Mouse (Mus musculus) liver, adult 2 months (tissue): ENCODE data around the gene Mrps35.

ENCODE experiments used
- CTCF ChIP-seq: fragments of 200-500 bp; IDR thresholded peaks from 2 replicates; pipeline ENCODE4 v1.5.1; 2011; ENCODE audit warnings: low read depth, low read length, control low read depth
- POLR2A ChIP-seq: fragments of 200-500 bp; IDR thresholded peaks from 2 replicates; pipeline ENCODE4 v1.6.1; 2011; ENCODE audit warnings: low read length, control low read depth; ENCODE audit not compliant: insufficient read depth; ENCODE audit errors: extremely low read depth

DNA sequence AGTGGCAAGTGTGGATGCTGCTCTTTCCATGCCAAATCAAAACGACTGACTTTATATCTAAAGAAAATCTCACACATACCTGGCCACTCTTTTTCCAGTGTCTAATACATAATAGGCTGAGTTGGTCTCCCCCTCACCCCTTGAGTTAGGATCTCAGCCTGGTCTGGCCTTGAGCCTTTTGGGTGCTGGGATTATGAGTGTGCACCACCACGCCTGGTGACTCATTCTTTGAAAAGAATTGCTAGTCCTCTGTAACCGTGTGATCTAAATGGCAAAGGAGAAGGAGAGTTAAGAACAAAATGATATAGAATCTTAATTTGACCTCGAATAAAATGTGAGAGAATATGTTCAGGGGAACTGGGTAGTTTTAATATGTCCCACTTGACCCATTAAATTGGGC, 24.7 kb upstream of the Mrps35 start:
- TF ChIP-seq CTCF, result no peak
- no peak for TF ChIP-seq POLR2A
